Mouse (Mus musculus) macrophage (primary cell): ENCODE data around the gene Igsf21. TPM values are rescaled to one million over a fixed set of nuclear protein-coding genes. Genes with fewer than 3 reads are reported as not detected.

ENCODE experiments used
- H3K27ac ChIP-seq: fragments of 350-480 bp; formaldehyde crosslinking; 2 replicates; pipeline ENCODE4 v1.9.0; 2021
- H3K36me3 ChIP-seq: fragments of 350-480 bp; formaldehyde crosslinking; 2 replicates; pipeline ENCODE4 v1.9.0; 2021; ENCODE audit errors: inconsistent target
- H3K4me3 ChIP-seq: fragments of 350-480 bp; formaldehyde crosslinking; 2 replicates; pipeline ENCODE4 v1.9.0; 2021; ENCODE audit errors: inconsistent target
- H3K79me2 ChIP-seq: fragments of 350-480 bp; formaldehyde crosslinking; 2 replicates; pipeline ENCODE4 v1.9.0; 2021; ENCODE audit errors: inconsistent target
- WGBS: methylation state at CpG from one replicate; pipeline ENCODE4 v1.1.7; 2026; ENCODE audit warnings: inconsistent platforms; ENCODE audit not compliant: missing documents; 5-methylcytosine and 5-hydroxymethylcytosine counted together
- polyA plus RNA-seq: library from polyadenylated mRNA; stranded (reverse); fragments of 250-400 nt; gene quantifications from 3 replicates; pipeline ENCODE4 v1.2.4, GENCODE M21; 2018; ENCODE audit warnings: inconsistent platforms
- total RNA-seq, 78 experiments: library from RNA; depleted of rRNA; stranded (reverse); fragments of 250-400 nt; gene quantifications; 1 replicate in 9 of 78; 2 replicates in 24 of 78; 3 replicates in 43 of 78; 4 replicates in 2 of 78; pipeline ENCODE4 v1.2.4; 2018; ENCODE audit warnings: inconsistent platforms in 56 of 78

Gene Igsf21
- total RNA-seq (2018; cell fraction: chromatin; rRNA removed), result not detected
- total RNA-seq (2018; cell fraction: cytosol; rRNA removed), result not detected
- not detected for total RNA-seq (2018; cell fraction: nucleus; rRNA removed)
- polyA plus RNA-seq, result not detected in 3 replicates

DNA sequence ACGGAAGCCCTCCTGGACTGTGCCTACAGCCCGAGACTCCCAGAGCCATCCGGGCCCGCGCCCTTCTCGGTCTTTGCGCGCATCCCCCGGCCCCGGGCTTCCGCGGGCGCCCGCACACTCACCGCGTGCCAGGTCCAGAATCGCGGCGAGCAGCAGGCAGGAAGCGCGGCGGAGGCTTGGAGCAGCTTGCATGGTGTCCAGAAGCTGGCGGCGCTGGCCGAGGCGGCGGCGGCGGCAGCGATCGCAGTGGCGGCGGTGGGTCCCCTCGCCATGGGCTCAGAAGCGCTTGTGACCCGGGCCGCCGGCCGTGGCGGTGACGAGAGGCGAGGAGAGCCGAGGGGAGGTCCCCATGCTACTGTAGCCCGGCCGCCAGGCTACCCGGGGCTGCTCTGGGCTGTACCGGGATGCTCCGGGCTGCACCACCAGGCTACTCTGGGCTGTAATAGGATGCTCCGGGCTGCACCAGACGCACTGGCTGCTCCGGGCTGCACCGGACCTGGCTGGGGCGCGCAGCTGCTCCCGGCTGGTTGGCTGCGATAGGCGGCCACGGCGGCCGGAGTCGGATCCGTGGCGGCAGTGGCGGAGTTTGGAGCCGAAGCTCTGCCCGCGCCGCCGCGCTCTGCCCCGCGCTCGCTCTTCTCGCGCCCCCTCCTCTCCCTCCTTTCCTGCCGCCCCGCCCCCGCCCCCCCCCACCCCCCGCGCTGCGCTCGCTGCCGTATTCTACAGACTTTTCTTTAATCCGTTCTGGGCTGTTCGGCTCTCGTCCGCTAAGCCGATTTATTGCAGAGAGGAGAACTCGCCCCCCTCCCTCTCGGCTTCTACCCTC, at the start of gene Igsf21:
Gene Igsf21, minus strand, starts transcription at position 605 of the 826 bp plus-strand sequence.
- Histone ChIP-seq H3K4me3 (no peak within 1 kb of the TSS), H3K36me3 (no peaks in the 10 kb centered on the region), H3K27ac (no peak within 1 kb of the TSS), H3K79me2 (no peaks in the 10 kb centered on the region)
- 4% methylated on average over 76 of the region's 90 CpGs for WGBS

GRCm38 (mm10) chr4:140285726-140286316, 39.2 kb upstream of the Igsf21 start:
- WGBS, result 77% methylated on average over 5 of the region's 5 CpGs

DNA sequence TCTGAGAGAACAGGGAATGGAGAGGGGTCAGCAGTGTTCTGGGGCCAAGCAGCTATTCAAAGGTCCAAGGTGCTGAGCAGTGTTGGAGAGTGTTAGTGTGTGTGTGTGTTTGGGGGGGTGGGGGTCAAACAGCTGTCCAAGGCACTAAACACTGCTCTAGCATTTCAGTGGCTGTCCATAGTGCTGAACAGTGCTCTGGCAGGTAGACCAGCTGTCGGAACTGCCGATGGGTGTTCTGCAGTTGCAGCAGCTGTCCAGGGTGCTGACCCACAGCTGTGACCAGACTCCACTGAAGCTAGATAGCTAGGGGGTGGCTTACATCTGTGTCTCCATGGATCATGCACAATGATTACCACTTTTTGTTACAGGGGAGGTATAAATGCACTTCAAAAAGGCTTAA, 36.8 kb upstream of the Igsf21 start:
- Histone ChIP-seq H3K27ac (no peak overlapping the region), H3K79me2 (no peaks in the 10 kb centered on the region), H3K36me3 (no peaks in the 10 kb centered on the region), H3K4me3 (no peak overlapping the region)
- WGBS, result 13% methylated on average over 2 of the region's 2 CpGs

More at GRCm38 (mm10) chr4:140285726-140286316, 39.2 kb upstream of the Igsf21 start:
- no peaks in the 10 kb centered on the region for H3K36me3 ChIP-seq
- H3K4me3 ChIP-seq, result no peak overlapping the region
- no peak overlapping the region for H3K27ac ChIP-seq
- H3K79me2 ChIP-seq, result no peaks in the 10 kb centered on the region

DNA sequence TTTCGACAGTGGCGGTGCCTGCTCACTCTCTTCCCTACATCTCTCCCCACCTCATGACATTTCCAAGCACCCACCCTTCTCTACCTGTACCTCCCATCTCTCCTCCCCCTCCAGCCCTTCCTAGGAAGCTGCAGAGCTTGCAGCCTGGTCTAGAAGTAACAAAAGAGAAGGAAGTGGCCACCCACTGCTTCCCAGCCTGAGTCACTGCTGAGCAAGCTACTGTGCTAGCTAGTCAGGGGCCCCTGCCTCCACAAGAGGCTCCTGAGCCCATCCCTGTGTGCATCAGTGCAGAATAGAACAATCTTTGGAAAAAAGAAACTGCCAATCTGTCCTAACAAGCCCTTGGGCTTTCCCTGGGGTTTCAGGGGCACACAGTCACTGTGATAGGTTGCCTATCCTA, 31.7 kb upstream of the Igsf21 start:
- Histone ChIP-seq H3K36me3 (no peaks in the 10 kb centered on the region), H3K4me3 (no peak overlapping the region), H3K79me2 (no peaks in the 10 kb centered on the region), H3K27ac (no peak overlapping the region)
- 90% methylated on average over 2 of the region's 2 CpGs for WGBS

DNA sequence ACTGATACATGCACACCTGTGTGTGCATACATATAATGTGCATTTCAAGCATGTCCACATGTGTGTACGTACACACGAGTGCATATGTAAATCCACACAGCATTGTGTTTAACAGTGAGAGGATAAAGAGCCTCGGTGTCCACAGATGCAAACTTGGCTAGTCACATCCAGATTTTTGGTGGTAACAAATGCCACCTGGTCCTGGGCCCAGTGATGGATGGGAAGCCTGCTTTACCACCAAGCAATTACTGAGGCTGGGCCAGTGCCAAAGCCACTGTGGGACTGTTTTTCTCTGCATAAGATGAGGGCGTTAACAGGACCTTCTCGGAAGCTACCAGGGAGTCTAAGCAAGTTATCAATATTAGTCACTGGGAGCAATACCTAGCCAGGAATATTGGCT, 25.3 kb upstream of the Igsf21 start:
- Histone ChIP-seq H3K27ac (no peak overlapping the region), H3K36me3 (no peaks in the 10 kb centered on the region), H3K4me3 (no peak overlapping the region), H3K79me2 (no peaks in the 10 kb centered on the region)
- 92% methylated on average over 5 of the region's 5 CpGs for WGBS

DNA sequence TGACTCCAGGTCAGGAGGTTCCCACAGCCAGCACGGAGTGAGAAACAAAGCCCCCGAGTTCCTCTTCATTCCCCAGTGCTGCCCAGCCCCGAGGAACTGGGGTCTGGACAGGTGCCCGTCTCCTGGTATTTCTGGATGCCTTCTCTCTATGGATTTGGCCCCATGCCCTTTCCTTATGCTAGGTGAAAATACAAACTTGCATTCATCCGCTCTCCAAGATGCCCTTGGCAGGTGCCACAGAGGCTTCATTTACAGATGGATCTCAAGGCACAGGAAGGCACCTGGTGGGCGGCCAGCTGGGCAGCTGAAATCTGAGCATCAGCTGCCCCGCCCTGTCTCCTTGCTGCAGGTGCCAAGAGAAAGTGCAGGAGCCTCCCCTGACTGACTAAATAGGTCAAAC, 23.9 kb upstream of the Igsf21 start:
- 77% methylated on average over 7 of the region's 7 CpGs for WGBS
- no peaks in the 10 kb centered on the region for H3K36me3 ChIP-seq
- H3K27ac ChIP-seq, result no peak overlapping the region

DNA sequence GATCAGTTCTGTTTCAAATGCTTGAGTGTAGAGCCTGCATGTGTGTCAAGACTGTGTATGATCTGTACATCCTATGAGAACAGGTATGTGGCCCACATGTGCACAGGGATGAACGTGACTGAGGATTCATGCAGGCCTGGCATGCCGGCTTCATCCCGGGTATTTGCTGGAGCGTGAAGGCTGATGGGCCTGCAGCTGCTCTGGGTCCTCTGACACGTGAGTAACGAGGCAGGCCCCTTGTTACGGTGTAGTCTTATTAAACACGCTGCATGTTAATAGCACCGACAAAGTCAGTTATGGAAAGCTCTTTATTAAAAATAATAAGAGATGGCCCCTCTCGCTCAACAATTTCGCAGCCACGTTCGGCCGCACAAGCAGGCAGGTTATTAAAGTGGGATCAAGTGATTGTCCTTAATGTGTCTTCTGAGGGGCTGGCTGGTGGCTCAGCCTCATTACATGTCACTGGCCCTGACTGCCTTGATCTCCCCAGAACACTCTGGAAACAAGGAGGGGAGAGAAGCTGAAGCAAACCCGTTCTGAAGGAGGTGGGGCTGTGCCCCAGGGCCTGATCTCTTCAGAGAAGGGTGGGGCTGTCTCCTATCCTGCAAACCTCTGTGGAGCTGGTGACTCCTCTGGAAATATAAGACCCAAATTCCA, 22.7 kb upstream of the Igsf21 start:
- Histone ChIP-seq H3K79me2 (no peaks in the 10 kb centered on the region), H3K4me3 (no peak overlapping the region), H3K27ac (no peak overlapping the region), H3K36me3 (no peaks in the 10 kb centered on the region)
- 96% methylated on average over 15 of the region's 15 CpGs for WGBS

More for the DNA sequence above, 23.9 kb upstream of the Igsf21 start:
- Histone ChIP-seq H3K4me3 (no peak overlapping the region), H3K79me2 (no peaks in the 10 kb centered on the region)

DNA sequence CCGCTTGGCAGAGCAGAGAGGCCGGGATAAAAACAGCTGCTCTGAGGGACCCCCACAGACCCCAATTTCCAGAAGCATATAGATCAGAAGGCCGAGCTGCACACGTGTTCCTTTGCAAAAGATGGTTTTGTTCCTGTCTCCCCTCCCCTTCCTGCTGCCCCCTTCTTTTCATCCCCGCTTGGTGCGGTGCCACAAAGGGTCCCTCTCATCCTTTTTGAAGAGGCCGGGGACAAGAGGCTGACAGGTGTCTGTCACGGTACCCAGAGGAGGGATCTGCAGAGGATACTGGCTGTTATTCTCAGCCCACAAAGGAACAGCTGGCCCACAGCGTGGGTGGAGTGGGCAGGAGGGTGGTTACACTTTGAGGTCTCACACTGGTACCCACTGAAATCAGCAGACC, 21.3 kb upstream of the Igsf21 start:
- H3K36me3 ChIP-seq, result no peaks in the 10 kb centered on the region
- 83% methylated on average over 7 of the region's 9 CpGs for WGBS
- no peak overlapping the region for H3K27ac ChIP-seq
- H3K79me2 ChIP-seq, result no peaks in the 10 kb centered on the region
- H3K4me3 ChIP-seq, result no peak overlapping the region

- no peaks in the 10 kb centered on the region for H3K36me3 ChIP-seq
- 58% methylated on average over 5 of the region's 5 CpGs for WGBS
- H3K4me3 ChIP-seq, result no peak overlapping the region
- H3K27ac ChIP-seq, result no peak overlapping the region
- no peaks in the 10 kb centered on the region for H3K79me2 ChIP-seq
These were observed 20.5 kb upstream of the Igsf21 start for GRCm38 (mm10) chr4:140267086-140267485.

DNA sequence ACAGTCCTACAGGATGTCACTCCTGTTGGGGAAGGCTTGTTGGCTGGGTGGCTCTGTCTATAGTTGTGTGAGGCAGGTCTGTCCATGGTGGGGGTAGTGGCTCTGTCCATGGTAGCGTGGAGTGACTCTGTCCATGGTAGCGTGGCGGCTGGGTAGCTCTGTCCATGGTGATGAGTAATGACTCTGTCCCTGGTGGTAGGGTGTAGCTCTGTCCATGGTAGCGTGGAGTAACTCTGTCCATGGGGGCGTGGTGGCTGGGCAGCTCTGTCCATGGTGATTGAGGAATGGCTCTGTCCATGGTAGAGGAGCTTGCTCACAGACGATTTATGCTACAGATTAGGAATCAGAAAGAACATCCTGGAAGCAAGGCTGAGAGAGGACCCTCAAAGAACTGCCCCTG, 12.4 kb upstream of the Igsf21 start:
- Histone ChIP-seq H3K36me3 (no peaks in the 10 kb centered on the region), H3K79me2 (no peaks in the 10 kb centered on the region), H3K27ac (no peak overlapping the region), H3K4me3 (no peak overlapping the region)
- WGBS, result 19% methylated on average over 6 of the region's 6 CpGs

- 13% methylated on average over 7 of the region's 7 CpGs for WGBS
- H3K36me3 ChIP-seq, result no peaks in the 10 kb centered on the region
- no peaks in the 10 kb centered on the region for H3K79me2 ChIP-seq
- no peak overlapping the region for H3K27ac ChIP-seq
- no peak overlapping the region for H3K4me3 ChIP-seq
These were observed 5.8 kb upstream of the Igsf21 start for GRCm38 (mm10) chr4:140252369-140252768.

GRCm38 (mm10) chr4:140249011-140249744, 2.6 kb upstream of the Igsf21 start:
- Histone ChIP-seq H3K4me3 (no peak overlapping the region), H3K36me3 (no peaks in the 10 kb centered on the region), H3K79me2 (no peaks in the 10 kb centered on the region), H3K27ac (no peak overlapping the region)
- 12% methylated on average over 22 of the region's 22 CpGs for WGBS

- H3K79me2 ChIP-seq, result no peaks in the 10 kb centered on the region
- H3K27ac ChIP-seq, result no peak overlapping the region
- 6% methylated on average over 8 of the region's 8 CpGs for WGBS
- H3K4me3 ChIP-seq, result no peak overlapping the region
- H3K36me3 ChIP-seq, result no peaks in the 10 kb centered on the region
These were observed 1.8 kb upstream of the Igsf21 start for GRCm38 (mm10) chr4:140248396-140248795.
